Mouse (Mus musculus) erythroid progenitor cell, adult 5-6 weeks (primary cell): ENCODE results near the gene Ccdc66. TPM values are rescaled to one million over a fixed set of nuclear protein-coding genes. Genes with fewer than 3 reads are reported as not detected.

Experiments used
- ATAC-seq: replicated peaks from 2 replicates; pipeline ENCODE4 v1.8.0; 2016; ENCODE audit warnings: moderate number of reproducible peaks, mild to moderate bottlenecking, moderate TSS enrichment, inconsistent platforms; ENCODE audit not compliant: poor library complexity, low FRiP score, severe bottlenecking
- total RNA-seq, 2 experiments: library from RNA; stranded (forward) in 1 of 2; stranded (reverse) in 1 of 2; fragments of 150-400 nt in 1 of 2; fragments of 186-747, 209-891 nt in 1 of 2; gene quantifications; 2 replicates each; pipeline versions ENCODE4 v1.2.3 to v1.2.4; 2015 to 2017; ENCODE audit warnings: low replicate concordance in 2 of 2

The Ccdc66 gene
- total RNA-seq (2015; ENCODE audit: low replicate concordance) (2.5 and 5.9 TPM in 2 replicates), total RNA-seq (2017; ENCODE audit: low replicate concordance) (5.2 and 11.3 TPM in 2 replicates)

DNA sequence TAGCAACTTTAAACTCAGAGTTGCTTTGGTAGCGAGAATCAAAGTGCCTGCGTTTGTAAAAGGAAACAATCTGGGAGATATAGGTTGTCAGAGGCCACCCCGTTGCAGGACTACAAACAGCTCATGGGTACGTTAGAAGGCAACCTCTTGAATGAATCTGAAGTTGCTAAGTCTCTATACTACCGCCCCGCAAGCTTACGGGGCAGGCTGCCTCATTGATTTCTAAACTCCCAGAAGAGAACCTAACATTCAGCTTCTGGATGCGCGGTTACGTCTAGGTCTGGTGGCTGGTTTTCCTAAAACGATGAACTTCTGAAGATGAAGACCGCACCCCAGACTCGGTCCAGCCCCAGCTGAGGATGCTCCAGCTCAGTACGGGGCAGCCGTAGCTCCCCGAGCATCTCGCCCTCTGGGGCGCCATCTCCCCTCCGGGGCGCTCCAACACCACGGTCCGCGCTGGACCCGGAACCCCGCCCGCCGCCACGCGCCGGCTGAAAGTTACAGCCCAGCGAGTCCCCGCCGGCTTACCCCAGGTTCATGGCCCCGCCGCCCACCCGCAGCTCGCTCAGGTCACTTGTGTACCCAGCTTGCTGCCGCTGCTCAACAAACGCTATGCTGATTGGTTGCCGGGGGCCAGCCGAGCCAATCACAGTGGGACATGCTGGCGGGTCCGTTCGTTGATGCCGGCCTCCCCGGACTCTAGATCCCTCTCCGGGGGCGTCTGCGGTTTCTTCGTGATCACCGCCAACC, at the start of gene Ccdc66:
Gene Ccdc66, minus strand, starts transcription at position 567 of the 750 bp plus-strand sequence.
- peak; percentile 94 for ATAC-seq

DNA sequence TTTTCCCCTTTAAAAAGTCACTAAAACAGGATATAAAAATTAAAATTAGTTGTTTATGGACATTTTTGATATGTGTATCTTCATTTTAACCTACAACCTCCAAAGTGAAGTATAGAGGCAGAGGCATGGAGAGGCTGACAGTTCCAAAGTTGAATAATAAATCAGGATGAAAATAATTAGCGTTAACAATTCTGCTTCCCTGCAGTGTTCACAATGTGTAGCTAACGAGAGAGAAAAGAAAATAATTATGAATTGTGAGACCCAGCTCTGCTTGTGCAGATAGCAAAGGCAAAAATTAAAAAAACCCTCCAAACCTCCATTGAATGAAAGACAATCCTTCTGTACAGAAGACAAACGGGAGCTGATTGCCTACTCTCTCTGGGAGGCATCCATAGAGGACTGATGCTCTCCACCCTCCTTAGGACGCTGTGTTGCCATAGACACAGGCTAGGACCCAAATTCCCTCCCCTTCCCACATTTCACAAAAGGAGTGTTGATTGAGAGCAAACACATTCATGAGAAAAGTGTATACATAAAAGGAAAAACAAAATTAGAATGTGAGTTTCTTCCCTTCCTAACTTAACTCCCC, 35.7 kb upstream of the Ccdc66 start:
- ATAC-seq = no peak

DNA sequence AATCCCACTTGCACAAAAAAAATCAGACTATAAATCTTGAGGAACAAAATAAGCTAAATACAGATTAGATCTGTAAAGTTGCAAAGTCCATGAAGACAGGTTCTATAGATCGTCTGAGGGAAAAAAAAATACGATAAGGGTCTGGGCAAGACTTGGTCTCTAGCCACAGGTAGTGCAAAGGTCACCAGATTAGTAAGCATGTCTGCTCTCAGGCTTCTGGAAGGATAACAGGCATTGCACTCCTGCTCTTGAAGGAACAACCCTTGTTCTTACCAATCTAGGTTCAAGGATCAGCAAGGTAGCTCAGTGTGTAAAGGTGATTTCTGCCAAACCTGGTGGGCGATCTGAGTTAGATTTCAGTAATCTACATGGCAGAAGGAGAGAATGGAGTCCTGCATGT, 28.2 kb upstream of the Ccdc66 start:
- ATAC-seq = no peak

DNA sequence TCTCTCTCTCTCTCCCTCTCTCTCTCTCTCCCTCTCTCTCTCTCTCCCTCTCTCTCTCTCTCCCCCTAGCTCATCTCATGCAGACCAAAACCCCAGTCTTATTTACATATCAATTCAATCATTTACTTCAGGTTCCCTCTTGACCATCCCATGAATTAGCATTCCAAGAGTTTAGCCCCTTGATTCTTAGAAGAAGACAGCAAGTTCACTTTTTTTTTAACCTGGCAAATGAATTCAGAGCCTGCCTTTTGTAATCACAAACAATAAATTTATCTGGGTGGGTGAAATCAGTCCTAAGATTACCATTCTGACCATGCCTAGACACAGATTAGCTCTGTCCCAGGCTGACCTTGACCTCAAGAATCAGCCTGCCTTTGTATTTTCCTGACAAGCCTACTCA, 16.3 kb upstream of the Ccdc66 start:
- no peak for ATAC-seq

DNA sequence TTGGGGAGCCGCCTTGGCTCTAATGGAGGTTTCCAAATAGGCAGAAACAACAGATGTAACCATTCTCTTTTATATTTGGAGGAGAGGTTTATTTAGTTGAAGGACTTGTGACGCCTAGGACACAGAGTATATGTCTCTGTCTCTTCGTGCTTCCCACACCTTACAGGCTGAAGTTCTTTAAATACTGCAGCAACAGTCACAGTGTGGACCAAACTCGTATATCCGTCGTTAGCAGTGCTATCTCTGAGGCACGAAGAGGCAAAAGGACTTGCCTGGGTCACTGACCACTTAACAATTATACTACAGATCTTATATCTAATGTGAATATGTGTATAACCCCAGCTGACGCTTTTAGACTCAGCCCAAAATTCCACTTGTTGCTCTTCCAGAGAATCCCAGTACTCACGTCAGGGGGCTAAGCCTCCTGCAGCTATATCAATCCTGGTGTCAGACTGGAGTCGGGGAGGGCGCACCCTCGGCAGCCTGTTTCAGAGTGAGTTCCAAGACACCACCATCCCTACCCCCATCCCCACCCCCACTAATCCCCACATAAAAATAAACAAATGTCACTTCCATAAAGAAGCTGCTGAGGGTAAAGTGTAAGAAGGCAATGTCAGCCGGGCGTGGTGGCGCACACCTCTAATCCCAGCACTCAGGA, 513 bp upstream of the Ccdc66 start:
- ATAC-seq = peak; percentile 50

DNA sequence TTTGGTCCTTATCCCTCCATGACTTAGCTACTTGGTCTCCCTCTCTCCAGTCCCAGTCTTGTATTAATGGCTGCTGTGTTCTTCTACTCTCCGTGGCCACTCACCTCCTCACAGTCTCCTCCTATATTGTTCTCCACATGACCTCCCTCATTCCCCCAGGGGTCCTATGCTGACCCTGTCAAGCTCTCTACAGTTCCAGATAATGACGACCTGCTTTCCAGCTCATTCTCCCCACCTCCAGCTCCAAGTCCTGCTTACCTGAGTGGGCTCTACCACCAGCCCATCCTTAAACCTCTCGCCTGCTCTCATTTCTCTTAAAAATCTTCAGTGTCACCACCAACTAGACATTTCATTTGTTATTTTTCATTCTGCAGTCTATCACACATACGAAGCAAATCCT, 7.2 kb downstream of the Ccdc66 start:
- no peak for ATAC-seq

DNA sequence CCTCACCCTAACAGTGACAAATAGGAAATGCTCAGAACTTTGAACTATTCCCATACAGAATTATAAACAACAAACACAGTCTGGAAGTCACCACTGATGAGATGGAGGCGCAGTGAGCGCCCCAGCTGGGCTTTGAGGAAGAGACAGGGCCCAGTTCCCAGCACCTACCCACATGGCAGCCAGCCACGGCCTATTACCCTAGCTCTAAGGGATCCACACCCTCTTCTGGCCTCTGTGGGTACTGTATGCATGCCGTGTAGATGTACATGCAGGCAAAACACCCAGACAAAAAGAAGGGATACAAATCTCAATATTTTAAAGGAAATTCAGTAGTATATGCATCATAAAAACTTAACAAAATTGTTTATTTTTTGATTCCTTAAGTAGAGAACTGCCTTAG, 14.7 kb downstream of the Ccdc66 start:
- ATAC-seq = no peak

DNA sequence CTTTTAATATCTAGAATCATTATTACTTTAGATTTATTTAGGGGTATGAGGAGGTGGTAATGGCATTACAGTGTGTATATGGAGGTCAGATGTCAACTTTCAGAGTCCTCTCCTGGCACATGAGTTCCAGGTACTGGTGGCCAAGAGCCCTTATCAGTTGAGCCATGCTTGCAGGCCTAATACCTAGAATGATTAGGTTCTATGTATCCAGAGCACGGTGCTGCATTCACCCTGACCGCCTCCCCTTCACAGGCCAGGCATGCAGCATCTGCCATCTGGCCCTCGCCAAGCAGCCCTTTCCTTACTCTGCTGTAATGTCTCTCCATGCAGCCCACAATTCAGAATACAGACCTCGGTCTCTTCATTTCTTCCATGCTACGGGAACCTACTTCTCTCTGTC, 16.9 kb downstream of the Ccdc66 start:
- no peak for ATAC-seq

DNA sequence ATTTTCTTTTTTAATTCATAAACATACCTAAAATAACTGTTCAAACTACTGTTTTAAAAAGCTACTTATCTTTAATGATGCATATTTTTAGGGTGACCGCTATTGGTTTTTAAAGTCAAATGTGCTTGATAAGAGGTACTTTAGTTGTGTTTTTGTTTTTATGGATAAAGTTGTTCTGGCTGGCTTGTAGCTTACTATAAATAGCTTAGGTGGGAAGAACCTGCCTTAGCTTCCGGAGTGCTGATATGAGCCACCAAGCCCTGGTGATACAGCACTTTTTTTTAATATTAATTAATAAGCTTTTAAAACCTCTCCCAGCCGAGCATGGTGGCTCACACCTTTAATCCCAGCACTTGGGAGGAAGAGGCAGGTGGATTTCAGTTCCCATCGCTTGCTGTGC, 61.3 kb downstream of the Ccdc66 start:
- ATAC-seq = no peak

DNA sequence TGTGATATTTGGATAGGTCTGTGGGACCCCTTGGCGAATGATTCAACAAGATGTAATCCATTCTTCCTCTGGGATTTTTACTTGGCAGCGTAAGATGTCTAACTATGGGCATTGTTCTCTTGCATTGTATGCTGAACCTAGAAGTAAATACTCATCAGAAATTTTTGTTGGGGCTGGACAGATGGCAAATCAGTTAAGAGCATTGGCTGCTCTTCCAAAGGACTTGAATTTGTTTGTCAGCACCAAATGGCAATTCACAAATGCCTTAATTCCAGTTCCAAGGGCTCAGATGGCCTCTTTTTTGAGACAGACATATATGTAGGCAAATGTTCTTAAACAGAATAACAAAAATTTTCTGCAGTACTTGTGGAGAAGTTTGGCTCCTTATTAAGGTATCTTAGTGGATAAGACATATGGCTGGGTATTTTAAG, 63.4 kb downstream of the Ccdc66 start:
- no peak for ATAC-seq

DNA sequence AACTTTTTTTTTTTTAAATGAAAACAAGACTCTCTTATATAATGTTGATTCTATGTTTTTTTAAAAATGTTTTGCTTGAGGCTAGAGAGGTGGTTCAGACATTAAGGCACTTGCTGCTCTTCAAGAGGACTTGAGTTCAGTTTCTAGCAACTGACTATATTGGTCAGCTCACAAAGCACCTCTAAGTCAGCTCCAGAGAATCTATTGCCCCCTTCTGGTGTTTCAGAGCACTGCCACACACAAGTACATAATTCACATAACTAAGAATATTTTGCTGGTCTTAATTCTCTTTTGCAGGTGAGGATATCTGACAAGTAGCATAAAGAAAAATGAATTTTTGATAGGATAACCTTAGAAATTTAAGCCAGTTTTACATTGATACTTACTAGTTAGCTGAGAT, 67.3 kb downstream of the Ccdc66 start:
- ATAC-seq = no peak

DNA sequence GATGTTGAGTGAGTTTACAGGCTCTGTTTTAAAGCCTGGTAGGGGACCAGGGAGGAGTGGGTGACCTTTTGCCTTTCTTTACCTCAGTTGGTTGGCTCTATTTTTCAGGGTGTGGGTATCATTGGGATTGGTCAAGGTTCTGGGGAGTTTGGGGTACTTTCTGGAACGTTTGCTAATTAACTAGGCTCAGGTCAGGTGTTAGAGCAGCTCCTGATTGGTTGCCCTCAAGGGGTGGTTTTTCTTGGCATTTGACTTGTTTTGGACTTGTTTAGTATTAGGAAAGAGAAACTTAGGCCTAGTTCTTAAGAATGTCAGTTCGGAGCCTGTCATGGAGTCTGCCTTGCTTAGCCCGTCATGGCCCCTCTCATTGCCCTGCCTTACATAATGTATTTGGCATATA, 71.4 kb downstream of the Ccdc66 start:
- ATAC-seq = no peak

DNA sequence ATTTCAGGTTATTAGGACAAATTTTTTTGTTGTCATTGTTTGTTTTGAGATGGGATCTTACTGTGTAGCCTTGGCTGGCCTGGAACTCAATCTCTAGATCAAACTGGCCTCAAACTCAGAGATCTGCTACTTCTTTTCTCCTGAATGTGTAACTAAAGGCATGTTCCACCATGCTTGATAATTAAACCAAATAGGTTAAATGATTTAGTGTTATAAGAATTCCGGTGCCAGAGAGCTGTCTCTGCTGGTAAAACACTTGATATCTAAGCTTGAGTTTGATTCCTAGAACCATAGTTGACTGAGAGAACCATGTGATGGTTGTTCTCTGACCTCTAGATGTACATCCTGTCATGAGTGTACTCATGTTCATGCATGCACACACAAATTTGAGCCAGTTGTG, 72.1 kb downstream of the Ccdc66 start:
- ATAC-seq = no peak

DNA sequence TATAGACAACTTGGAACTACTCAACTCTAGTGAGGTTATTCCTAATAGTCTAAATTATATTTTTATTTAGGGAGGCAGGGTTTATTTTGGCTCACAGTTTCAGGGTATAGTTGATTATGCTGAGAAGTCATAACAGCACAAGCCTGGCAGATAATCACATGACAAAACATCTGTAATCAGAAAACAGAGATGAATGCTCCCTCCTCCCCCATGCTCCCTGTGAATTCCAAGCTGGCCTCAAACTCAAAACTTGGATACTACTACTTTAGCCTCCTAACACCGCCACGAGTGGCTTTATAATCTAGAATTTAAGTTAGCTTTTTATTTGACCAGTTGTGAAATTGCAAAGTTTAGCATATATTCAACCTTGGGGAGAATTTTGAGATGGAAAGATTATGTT, 76.2 kb downstream of the Ccdc66 start:
- ATAC-seq = no peak

Other genes starting within 250 kb of the Ccdc66 start
- gene Fam208a, start 79.6 kb downstream of the Ccdc66 start, total RNA-seq (2015; ENCODE audit: low replicate concordance) = 46.1 and 66.2 TPM in 2 replicates
- 66.9 and 78.3 TPM in 2 replicates for gene Fam208a, start 79.6 kb downstream of the Ccdc66 start, total RNA-seq (2017; ENCODE audit: low replicate concordance)
- gene Erc2, start 114.0 kb upstream of the Ccdc66 start, total RNA-seq (2015; ENCODE audit: low replicate concordance) = not detected in 2 replicates
- gene Erc2, start 114.0 kb upstream of the Ccdc66 start, total RNA-seq (2017; ENCODE audit: low replicate concordance) = not detected in 2 replicates